Comparison of ENCODE assay signal across 14 mouse cellular contexts in the genomic region with DNA sequence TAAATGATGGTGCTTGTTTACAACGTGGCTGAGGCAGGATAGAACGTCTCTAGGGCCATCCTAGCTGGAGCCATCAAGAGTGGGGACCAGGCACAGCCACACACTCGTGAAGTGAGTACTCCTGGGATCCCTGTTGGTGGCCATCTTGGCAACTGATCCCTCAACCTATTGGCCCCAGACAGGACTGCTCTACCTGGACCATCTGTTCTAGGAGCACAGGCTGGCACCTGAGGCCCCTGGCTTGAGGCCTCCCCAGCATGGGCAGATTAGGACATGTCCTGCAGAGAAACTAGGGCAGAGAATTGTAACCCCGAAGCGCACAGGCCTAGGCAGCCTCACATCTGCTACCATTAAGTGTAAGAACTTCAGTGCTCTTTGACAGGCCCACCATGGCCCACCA. TPM values are rescaled to one million over a fixed set of nuclear protein-coding genes. Genes with fewer than 3 reads are reported as not detected.
A peak's percentile ranks its signal among the peaks of the same experiment; 100 is the strongest.
DNase-seq lines count a peak whose midpoint lies in the region; ATAC-seq and TF ChIP-seq lines count a peak whose summit lies in the region.
"Had no signal": no experiment of that assay in that cellular context is flagged by ENCODE, and none has a peak within 500 bp of the region (broad histone marks: within the 10 kb centered on the region; RNA-seq: fewer than 3 reads in every experiment).

No protein-coding gene starts in this region.

- H3K4me3 ChIP-seq in heart, postnatal 0 days (ENCODE audit: low read depth, low read length): no peak overlapping the region
- H3K4me3 ChIP-seq in heart, embryonic 11.5 days (ENCODE audit: low read depth, low read length): no peak overlapping the region
- no peak overlapping the region for H3K4me3 ChIP-seq in midbrain, embryonic 16.5 days (ENCODE audit: low read depth, low read length)
- no peak overlapping the region for H3K4me3 ChIP-seq in midbrain, embryonic 11.5 days (ENCODE audit: low read depth, low read length)
- no peak overlapping the region for H3K4me3 ChIP-seq in neural tube, embryonic 15.5 days (replicated peaks)
- H3K4me3 ChIP-seq: heart, embryonic 10.5 days; stomach, embryonic 15.5 days had no signal

- H3K4me1 ChIP-seq in heart, postnatal 0 days (ENCODE audit: control insufficient read depth, insufficient read depth): peaks cover 12% of the 10 kb centered on the region; the same call in 1 of the 2 replicates
- no peaks in the 10 kb centered on the region for H3K4me1 ChIP-seq in heart, embryonic 11.5 days (ENCODE audit: control insufficient read depth, insufficient read depth, low read length)
- H3K4me1 ChIP-seq in midbrain, embryonic 16.5 days (ENCODE audit: control insufficient read depth, insufficient read depth, low read length): no peaks in the 10 kb centered on the region; the same call in 1 of the 2 replicates
- H3K4me1 ChIP-seq in midbrain, embryonic 11.5 days (ENCODE audit: control insufficient read depth, insufficient read depth, low read length): no peaks in the 10 kb centered on the region
- H3K4me1 ChIP-seq in neural tube, embryonic 15.5 days: peaks cover 51% of the 10 kb centered on the region
- H3K4me1 ChIP-seq: stomach, embryonic 15.5 days had no signal

- DNase-seq in heart, postnatal 0 days (ENCODE audit: low spot score): no peak
- DNase-seq in midbrain, embryonic 11.5 days (ENCODE audit: low spot score, missing footprints): no peak
- DNase-seq in cerebellum, adult 9-11 months: peak; percentile 95
- no peak for DNase-seq in embryo, embryonic 11 days
- DNase-seq: adrenal gland, adult 8-10 months; liver, postnatal 0 days had no signal

- H3K4me2 ChIP-seq in heart, postnatal 0 days (ENCODE audit: low read depth, low read length): no peak overlapping the region
- no peak overlapping the region for H3K4me2 ChIP-seq in heart, embryonic 11.5 days
- H3K4me2 ChIP-seq in midbrain, embryonic 16.5 days (ENCODE audit: low read length): no peak overlapping the region
- H3K4me2 ChIP-seq in midbrain, embryonic 11.5 days: no peak overlapping the region
- no peak overlapping the region for H3K4me2 ChIP-seq in neural tube, embryonic 15.5 days
- H3K4me2 ChIP-seq: stomach, embryonic 15.5 days had no signal

- H3K36me3 ChIP-seq in heart, postnatal 0 days (replicated peaks; ENCODE audit: control insufficient read depth, insufficient read depth, low read length): peaks cover 98% of the 10 kb centered on the region
- no peaks in the 10 kb centered on the region for H3K36me3 ChIP-seq in heart, embryonic 11.5 days (ENCODE audit: control insufficient read depth, insufficient read depth, low read length)
- H3K36me3 ChIP-seq in midbrain, embryonic 16.5 days (ENCODE audit: control insufficient read depth, insufficient read depth, low read length): peaks cover 41% of the 10 kb centered on the region
- H3K36me3 ChIP-seq in midbrain, embryonic 11.5 days (ENCODE audit: control insufficient read depth, insufficient read depth, low read length): no peaks in the 10 kb centered on the region
- H3K36me3 ChIP-seq in neural tube, embryonic 15.5 days: peaks cover 86% of the 10 kb centered on the region

- no peak overlapping the region for H3K9ac ChIP-seq in heart, postnatal 0 days (replicated peaks; ENCODE audit: low read depth, low read length)
- H3K9ac ChIP-seq in heart, embryonic 11.5 days (ENCODE audit: low read depth, low read length): no peak overlapping the region
- H3K9ac ChIP-seq in midbrain, embryonic 16.5 days (ENCODE audit: low read depth, low read length): no peak overlapping the region
- H3K9ac ChIP-seq in midbrain, embryonic 11.5 days (ENCODE audit: low read length): no peak overlapping the region
- no peak overlapping the region for H3K9ac ChIP-seq in neural tube, embryonic 15.5 days (replicated peaks)
- H3K9ac ChIP-seq: liver, postnatal 0 days; stomach, embryonic 15.5 days had no signal

- peak overlapping the region; percentile 52; the same call in 1 of the 2 replicates for H3K27ac ChIP-seq in heart, postnatal 0 days (ENCODE audit: low read depth)
- no peak overlapping the region for H3K27ac ChIP-seq in heart, embryonic 11.5 days (ENCODE audit: low read depth, low read length)
- H3K27ac ChIP-seq in midbrain, embryonic 16.5 days (ENCODE audit: low read length): peak overlapping the region; percentile 56; the same call in 1 of the 2 replicates
- H3K27ac ChIP-seq in midbrain, embryonic 11.5 days (ENCODE audit: low read depth, low read length): no peak overlapping the region
- peak overlapping the region; percentile 82 for H3K27ac ChIP-seq in neural tube, embryonic 15.5 days (replicated peaks)
- H3K27ac ChIP-seq: heart, embryonic 10.5 days had no signal

- no peak for TF ChIP-seq EP300 in heart, postnatal 0 days (IDR thresholded peaks at IDR 0.05; ENCODE audit: low read depth)

- no peak for TF ChIP-seq CTCF in heart, postnatal 0 days (IDR thresholded peaks at IDR 0.05; ENCODE audit: low read depth)

- H3K9me3 ChIP-seq in heart, postnatal 0 days (replicated peaks; ENCODE audit: control insufficient read depth, low read length): no peaks in the 10 kb centered on the region
- H3K9me3 ChIP-seq in heart, embryonic 11.5 days (replicated peaks; ENCODE audit: control insufficient read depth, low read length): no peaks in the 10 kb centered on the region
- H3K9me3 ChIP-seq in midbrain, embryonic 16.5 days (replicated peaks; ENCODE audit: control insufficient read depth, low read length, poor library complexity, severe bottlenecking): no peaks in the 10 kb centered on the region
- no peaks in the 10 kb centered on the region for H3K9me3 ChIP-seq in midbrain, embryonic 11.5 days (ENCODE audit: control insufficient read depth, low read length)
- no peaks in the 10 kb centered on the region for H3K9me3 ChIP-seq in neural tube, embryonic 15.5 days (replicated peaks)
- H3K9me3 ChIP-seq: heart, embryonic 10.5 days; stomach, embryonic 15.5 days had no signal

- WGBS in heart, postnatal 0 days: 90% methylated on average over 5 of the region's 5 CpGs
- 92% methylated on average over 5 of the region's 5 CpGs for WGBS in heart, embryonic 11.5 days (ENCODE audit: insufficient replicate concordance)
- WGBS in midbrain, embryonic 16.5 days: 89% methylated on average over 5 of the region's 5 CpGs
- 95% methylated on average over 5 of the region's 5 CpGs for WGBS in midbrain, embryonic 11.5 days
- 53% methylated on average over 5 of the region's 5 CpGs for WGBS in neural tube, embryonic 15.5 days

- no peak for ATAC-seq in heart, postnatal 0 days (ENCODE audit: insufficient read depth, low read depth)
- no peak for ATAC-seq in heart, embryonic 11.5 days (replicated peaks; ENCODE audit: insufficient number of reproducible peaks, low FRiP score, low TSS enrichment)
- ATAC-seq in midbrain, embryonic 16.5 days: no peak
- no peak for ATAC-seq in midbrain, embryonic 11.5 days (ENCODE audit: low FRiP score)
- no peak for ATAC-seq in neural tube, embryonic 15.5 days (ENCODE audit: low FRiP score)
- no peak for ATAC-seq in megakaryocyte, adult 5-6 weeks (ENCODE audit: poor library complexity, severe bottlenecking)
- ATAC-seq: liver, postnatal 0 days had no signal

- no peaks in the 10 kb centered on the region for H3K27me3 ChIP-seq in heart, postnatal 0 days (ENCODE audit: control insufficient read depth, insufficient read depth, low read length)
- peaks cover 3% of the 10 kb centered on the region; the same call in 1 of the 2 replicates for H3K27me3 ChIP-seq in heart, embryonic 11.5 days (ENCODE audit: control insufficient read depth, insufficient read depth, low read length)
- no peaks in the 10 kb centered on the region for H3K27me3 ChIP-seq in midbrain, embryonic 16.5 days (ENCODE audit: control insufficient read depth, insufficient read depth, low read depth, low read length)
- no peaks in the 10 kb centered on the region for H3K27me3 ChIP-seq in midbrain, embryonic 11.5 days (ENCODE audit: control insufficient read depth, insufficient read depth, low read length)
- no peaks in the 10 kb centered on the region for H3K27me3 ChIP-seq in neural tube, embryonic 15.5 days (replicated peaks)
- H3K27me3 ChIP-seq: stomach, embryonic 15.5 days had no signal

RNA-seq across cellular contexts. Expression of gene Ppara, which starts 35.3 kb away (rescaled TPM):
- total RNA-seq in heart, postnatal 0 days (2014; rRNA removed; ENCODE audit: low replicate concordance): 11.6 and 18.5 TPM in 2 replicates
- polyA plus RNA-seq in heart, postnatal 0 days (2015; fragmentation: Nextera tagmentation; extraction: Ambion mirVana): 31.4 and 33.4 TPM in 2 replicates
- 1.7 and 2.8 TPM in 2 replicates for polyA plus RNA-seq in heart, embryonic 11.5 days (2014; fragmentation: Nextera tagmentation; extraction: Ambion mirVana)
- 1.5 and 1.9 TPM in 2 replicates for polyA plus RNA-seq in midbrain, embryonic 16.5 days (2015; fragmentation: Nextera tagmentation; extraction: Ambion mirVana)
- 0.62 and 0.92 TPM in 2 replicates for polyA plus RNA-seq in midbrain, embryonic 11.5 days (2014; fragmentation: Nextera tagmentation; extraction: Ambion mirVana)
- 1.5 and 2.0 TPM in 2 replicates for polyA plus RNA-seq in neural tube, embryonic 15.5 days (2015; fragmentation: Nextera tagmentation; extraction: Ambion mirVana)
- not detected in 2 replicates for total RNA-seq in megakaryocyte, adult 5-6 weeks (2015)
- total RNA-seq in megakaryocyte, adult 5-6 weeks (2017): not detected in 2 replicates
- total RNA-seq: megakaryocyte-erythroid progenitor cell, adult 5-6 weeks; neutrophil, adult 5-6 weeks had no signal

Comparison
In these comparisons a context has a peak if more than half of its experiments do, and no peak if none do; other contexts are left out.
1. H3K27ac ChIP-seq: peak in heart, postnatal 0 days (single experiment), midbrain, embryonic 16.5 days (single experiment) and neural tube, embryonic 15.5 days (single experiment); none in heart, embryonic 11.5 days (single experiment) and midbrain, embryonic 11.5 days (single experiment).